Mouse (Mus musculus) MEL (cell line): ENCODE results near the gene Parp4. TPM values are rescaled to one million over a fixed set of nuclear protein-coding genes. Genes with fewer than 3 reads are reported as not detected.

Experiments used
- polyA plus RNA-seq, 2 experiments: library from polyadenylated mRNA; stranded (reverse) in 1 of 2; unstranded in 1 of 2; fragments of >175 nt in 1 of 2; fragments of >200 nt in 1 of 2; gene quantifications; 2 replicates each; pipeline versions ENCODE4 v1.2.1 to v1.2.4; 2012; ENCODE audit warnings: low replicate concordance in 2 of 2, low read depth in 1 of 2; ENCODE audit not compliant: insufficient read length in 2 of 2, insufficient read depth in 1 of 2, missing spikeins in 1 of 2
- total RNA-seq: library from RNA; depleted of rRNA; stranded (reverse); fragments of 300-350 nt; gene quantifications from 2 replicates; pipeline ENCODE4 v1.2.3, GENCODE M21; 2012; rRNA removed

Parp4 gene
- total and polyA plus RNA-seq, 3 experiments = 1.5 to 5.2 TPM; not detected in 1

Other genes with a start within 250 kb of the Parp4 start
- not detected in 2 replicates for gene Atp12a, start 210.6 kb upstream of the Parp4 start, total RNA-seq
- gene Atp12a, start 210.6 kb upstream of the Parp4 start, polyA plus RNA-seq = not detected
- gene Rnf17, start 173.0 kb upstream of the Parp4 start, total RNA-seq = 46.4 and 49.8 TPM in 2 replicates
- gene Rnf17, start 173.0 kb upstream of the Parp4 start, polyA plus RNA-seq = 100 to 1,000 TPM in 1 of 2 experiments, 10 to 100 TPM in 1; 37.0 to 183 TPM
- gene Cenpj, start 194 bp upstream of the Parp4 start, total RNA-seq = 2.8 and 3.2 TPM in 2 replicates
- gene Cenpj, start 194 bp upstream of the Parp4 start, polyA plus RNA-seq = 1 to 10 TPM in 1 of 2 experiments, not detected in 1; 7.5 TPM
- gene Mphosph8, start 92.6 kb downstream of the Parp4 start, total RNA-seq = 13.0 and 14.1 TPM in 2 replicates
- gene Mphosph8, start 92.6 kb downstream of the Parp4 start, polyA plus RNA-seq = 100 to 1,000 TPM in 1 of 2 experiments, 10 to 100 TPM in 1; 27.2 to 402 TPM
- 48.7 and 48.8 TPM in 2 replicates for gene Pspc1, start 202.7 kb downstream of the Parp4 start, total RNA-seq
- 10 to 100 TPM; 36.1 to 68.2 TPM for gene Pspc1, start 202.7 kb downstream of the Parp4 start, polyA plus RNA-seq
- 6.7 and 7.5 TPM in 2 replicates for gene Zmym5, start 236.1 kb downstream of the Parp4 start, total RNA-seq
- gene Zmym5, start 236.1 kb downstream of the Parp4 start, polyA plus RNA-seq = 10 to 100 TPM; 13.2 to 36.5 TPM